Mouse (Mus musculus) lung, postnatal 0 days (tissue): ENCODE results near the gene Gtpbp4.

Experiments
- CTCF ChIP-seq: IDR thresholded peaks from 2 replicates; pipeline ENCODE4 v1.5.1; 2016; ENCODE audit warnings: antibody characterized with exemption, mild to moderate bottlenecking
- EP300 ChIP-seq: IDR thresholded peaks from 2 replicates; pipeline ENCODE4 v1.6.1; 2016; ENCODE audit warnings: antibody characterized with exemption, mild to moderate bottlenecking, control low read depth

DNA sequence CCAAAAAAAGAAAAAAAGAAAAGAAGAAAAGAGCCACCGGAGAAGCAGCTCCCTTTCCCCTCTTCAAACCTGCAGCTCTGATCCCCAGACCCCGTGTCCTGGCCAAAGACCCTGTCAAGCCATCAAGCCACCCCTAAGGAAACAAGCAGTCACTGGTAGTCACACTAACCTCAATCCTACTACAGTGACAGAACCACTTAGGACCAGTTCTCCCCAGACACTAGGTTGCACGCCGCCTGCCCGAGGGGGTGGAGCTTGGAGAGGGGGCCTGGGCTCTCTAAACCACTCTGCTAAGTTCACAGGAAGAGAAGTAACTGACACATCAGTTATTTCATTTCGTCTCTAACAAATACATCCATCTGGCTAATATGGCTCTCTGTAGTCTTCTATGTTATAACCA lies 3.7 kb downstream of the Gtpbp4 start:
- no peak for TF ChIP-seq CTCF
- TF ChIP-seq EP300: no peak
